ENCODE assay signal across 1 mouse cellular context in genomic region chr4:106593636-106594035, GRCm38 (mm10).
TF ChIP-seq lines count a peak whose summit lies in the region.

No protein-coding gene starts in this region.

TF ChIP-seq in MEL, 35 proteins besides CTCF, POLR2A, EP300 and RAD21:
- TF ChIP-seq CHD2 (IDR thresholded peaks at IDR 0.05; ENCODE audit: low read length) (no peak), SMC3 (IDR thresholded peaks at IDR 0.05; ENCODE audit: low read depth, low read length) (peak; percentile 44)
